Mouse (Mus musculus) telencephalon, adult 2 months (tissue): Measurements from ENCODE around the gene Mylpf.
"Not testable (repeated sequence)": the region's sequence is repeated elsewhere in the genome, so short reads cannot be mapped to it uniquely, and the experiment has no call there.

Experiments used
- DNase-seq: peaks from one replicate; pipeline ENCODE4 v3.0.0-alpha.2; 2011; ENCODE audit warnings: low read depth, low spot score

Mylpf gene

GRCm38 (mm10) chr7:127225147-127225995 is 16.7 kb downstream of the Mylpf start:
- DNase-seq = peak; percentile 33

DNA sequence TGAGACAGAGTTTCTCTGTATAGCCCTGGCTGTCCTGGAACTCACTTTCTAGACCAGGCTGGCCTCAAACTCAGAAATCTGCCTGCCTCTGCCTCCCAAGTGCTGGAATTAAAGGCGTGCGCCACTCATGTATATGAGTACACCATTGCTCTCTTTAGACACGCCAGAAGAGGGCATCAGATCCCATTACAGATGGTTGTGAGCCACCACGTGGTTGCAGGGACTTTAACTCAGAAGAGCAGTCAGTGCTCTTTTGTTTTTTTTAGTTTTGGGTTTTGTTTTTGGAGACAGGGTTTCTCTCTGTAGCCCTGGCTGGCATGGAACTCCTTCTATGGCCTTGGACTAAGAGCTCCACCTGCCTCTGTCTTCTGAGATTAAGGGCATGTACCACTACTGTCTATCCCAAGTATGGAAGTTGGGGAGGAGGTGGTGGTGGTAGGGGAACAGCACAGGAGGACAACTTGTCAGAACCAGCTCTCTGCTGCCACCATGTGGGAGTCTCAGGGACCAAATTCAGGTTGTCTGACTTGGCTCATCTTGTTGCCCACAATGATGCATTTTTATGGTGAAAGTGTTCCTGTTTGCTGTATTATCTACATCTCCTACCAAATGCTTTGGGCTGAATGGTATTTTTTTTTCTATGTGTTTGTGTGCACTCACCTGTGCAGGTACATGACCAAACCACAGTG is 20.1 kb downstream of the Mylpf start:
- peak; percentile 64 for DNase-seq

DNA sequence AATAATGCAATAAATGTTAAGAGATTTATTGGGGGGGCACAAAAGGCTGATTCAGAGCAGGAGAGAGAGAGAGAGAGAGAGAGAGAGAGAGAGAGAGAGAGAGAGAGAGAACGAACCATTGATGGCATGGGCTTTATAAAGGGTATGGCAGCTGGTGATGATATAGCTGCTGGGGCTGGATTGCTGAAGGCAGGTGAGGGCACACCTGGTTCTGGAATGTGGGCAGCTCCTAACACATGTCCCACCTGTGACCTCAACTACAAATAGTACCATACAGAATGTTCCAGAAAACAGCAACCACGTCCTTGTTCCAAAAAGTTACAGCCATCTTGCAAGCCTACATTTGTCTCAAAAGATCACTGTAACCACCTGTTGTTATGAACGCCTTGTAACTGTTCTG is 22.7 kb downstream of the Mylpf start:
- no peak for DNase-seq

DNA sequence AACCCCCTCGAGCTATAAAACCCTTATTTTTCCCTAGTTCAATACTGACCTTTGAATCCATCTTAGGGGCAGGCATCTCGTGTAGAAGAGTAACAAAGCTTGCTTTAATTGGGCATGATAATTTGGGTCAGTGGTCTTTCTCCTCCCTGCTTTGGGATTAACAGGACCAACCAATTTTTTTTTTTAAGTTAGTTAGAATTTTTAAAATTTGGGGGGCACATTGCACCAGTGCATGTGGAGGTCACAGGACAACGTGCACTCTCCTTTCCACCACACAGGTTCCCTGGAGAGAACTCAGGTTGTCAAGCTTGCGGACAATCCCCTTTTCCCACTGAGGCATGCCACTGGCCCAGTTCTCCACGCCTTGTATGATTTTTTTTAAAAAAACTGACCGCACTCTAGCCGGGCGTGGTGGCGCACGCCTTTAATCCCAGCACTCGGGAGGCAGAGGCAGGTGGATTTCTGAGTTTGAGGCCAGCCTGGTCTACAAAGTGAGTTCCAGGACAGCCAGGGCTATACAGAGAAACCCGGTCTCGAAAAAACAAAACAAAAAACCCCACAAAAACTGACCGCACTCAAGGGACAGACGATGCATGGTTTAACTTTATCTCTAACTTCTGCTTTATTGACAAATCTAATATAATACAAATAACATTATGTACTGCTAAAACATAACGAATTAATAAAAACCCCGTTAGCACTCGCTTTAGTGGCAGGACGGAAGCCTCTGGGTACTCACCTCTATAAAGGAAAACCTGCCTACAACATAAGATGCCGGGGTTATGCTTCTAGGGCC is 23.3 kb downstream of the Mylpf start:
- no peak for DNase-seq

- DNase-seq = peak; percentile 60
Measured at GRCm38 (mm10) chr7:127232622-127233367, 24.1 kb downstream of the Mylpf start, which contains the start of the genes Zfp553 and Sept1. Zfp553 (plus strand) TSS chr7:127233061. Sept1 (minus strand) TSS chr7:127233130.

DNA sequence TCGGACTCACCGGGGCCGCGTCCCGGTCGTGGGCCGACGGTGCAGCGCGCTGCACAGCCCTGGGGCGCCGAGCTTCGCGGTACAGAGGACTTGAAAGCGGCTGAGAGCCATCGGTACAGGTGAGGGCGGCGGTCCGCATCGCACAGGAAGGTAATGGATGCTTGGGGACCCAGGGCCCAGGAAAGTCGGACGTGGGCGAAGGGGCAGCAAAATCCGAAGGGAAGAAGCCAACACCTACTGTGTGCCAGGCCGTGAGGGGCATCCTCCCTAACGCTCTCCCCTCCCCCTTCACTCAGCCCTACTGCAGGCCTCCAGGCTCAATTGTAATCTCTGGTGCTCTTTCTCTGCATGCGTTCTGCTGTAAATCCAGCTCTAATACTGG is 24.7 kb downstream of the Mylpf start:
- DNase-seq = no peak

DNA sequence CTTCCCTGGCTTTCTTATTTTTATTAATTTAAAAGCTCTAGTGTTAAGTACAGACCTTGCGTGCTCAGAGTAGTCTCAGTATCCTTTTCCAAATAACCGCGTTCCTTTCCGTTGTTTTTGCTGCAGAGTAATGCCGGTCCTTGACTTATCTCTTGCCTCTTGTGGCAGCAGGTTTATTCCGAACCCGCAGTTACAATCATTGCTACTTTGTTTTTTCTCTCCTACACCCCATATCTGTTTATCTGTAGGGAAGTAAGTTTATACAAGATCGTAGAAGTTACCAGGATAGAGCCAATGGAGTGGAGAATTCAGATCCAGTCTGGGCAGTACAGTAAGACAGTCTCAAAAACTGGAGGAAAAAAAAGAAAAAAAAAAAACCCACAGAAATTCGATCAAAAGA is 25.1 kb downstream of the Mylpf start:
- DNase-seq = no peak

DNA sequence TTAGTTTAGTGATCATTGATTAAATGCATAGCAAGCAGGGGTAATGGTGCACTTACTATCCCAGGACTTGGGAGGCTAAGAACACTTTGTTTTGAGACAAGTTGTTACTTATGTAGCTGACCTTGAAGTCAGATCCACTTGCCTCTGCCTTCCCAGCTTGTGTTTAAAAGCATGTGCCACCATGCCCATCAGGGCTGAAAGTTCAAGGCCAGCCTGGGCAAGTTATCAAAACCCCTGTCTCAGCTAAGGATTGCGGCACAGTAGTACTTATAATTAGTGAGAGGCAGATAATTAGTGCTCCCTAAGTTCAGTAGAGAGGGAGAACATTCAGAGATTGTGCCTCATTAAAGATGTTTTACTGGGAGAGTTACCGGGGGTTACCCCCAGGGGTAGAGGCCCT is 26.1 kb downstream of the Mylpf start:
- no peak for DNase-seq

DNA sequence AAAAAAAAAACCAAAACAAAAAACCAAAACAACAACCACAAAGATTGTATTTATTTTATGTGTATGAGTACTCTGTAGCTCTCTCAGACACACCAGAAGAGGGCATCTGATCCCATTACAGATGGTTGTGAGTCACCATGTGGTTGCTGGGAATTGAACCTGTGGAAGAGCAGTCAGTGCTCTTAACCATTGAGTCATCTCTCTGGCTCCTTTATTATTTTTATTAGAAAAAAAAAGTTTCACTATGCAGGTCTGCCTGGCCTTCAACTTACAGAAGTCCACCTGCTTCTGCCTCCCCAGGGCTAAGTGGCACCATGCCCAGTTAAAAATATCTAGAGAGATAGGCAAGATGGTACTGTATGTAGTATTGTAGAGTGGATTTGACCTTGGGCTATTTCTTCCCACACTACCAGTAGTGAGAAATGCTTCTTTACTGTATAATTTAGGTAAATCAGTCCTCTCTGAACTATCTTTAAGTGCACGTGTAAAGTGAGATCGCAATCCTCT is 34.7 kb downstream of the Mylpf start:
- DNase-seq = no peak

- DNase-seq = peak; percentile 85
Measured at GRCm38 (mm10) chr7:127243870-127244657, 35.4 kb downstream of the Mylpf start, which contains the start of gene Zfp771. Zfp771 (plus strand) TSS chr7:127244274.

- no peak for DNase-seq
Measured at GRCm38 (mm10) chr7:127244658-127245510, 36.2 kb downstream of the Mylpf start.

DNA sequence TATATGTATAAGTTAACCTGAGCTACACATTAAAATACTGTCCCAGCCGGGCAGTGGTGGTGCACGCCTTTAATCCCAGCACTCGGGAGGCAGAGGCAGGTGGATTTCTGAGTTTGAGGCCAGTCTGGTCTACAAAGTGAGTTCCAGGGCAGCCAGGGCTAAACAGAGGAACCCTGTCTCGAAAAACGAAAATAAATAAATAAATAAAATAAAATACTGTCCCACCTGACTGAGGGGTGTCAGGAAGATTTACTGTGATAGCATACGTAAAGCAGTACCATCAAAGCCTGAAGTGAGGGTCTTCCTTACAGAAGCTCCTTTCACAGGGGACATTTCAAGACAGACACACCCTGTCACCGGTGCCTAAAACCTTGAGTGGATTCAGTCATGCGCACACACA is 41.8 kb downstream of the Mylpf start:
- not testable (repeated sequence) for DNase-seq

DNA sequence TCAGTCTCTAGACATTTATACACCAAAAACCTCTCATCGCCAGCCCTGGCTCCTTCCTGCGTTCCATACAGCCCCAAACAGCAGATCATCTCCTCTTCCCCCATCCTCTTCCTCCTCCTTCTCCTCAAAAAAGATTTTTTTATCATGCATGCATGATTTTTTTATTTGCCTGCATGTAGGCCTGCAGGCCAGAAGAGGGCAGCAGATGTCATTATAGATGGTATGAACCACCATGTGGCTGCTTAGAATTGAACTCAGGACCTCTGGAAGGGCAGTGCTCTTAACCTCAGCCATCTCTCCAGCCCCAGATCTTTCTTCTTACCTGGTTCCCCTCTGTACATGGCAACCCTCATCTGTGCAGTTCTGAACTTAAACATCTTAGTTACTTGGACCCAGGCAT is 43.7 kb downstream of the Mylpf start:
- no peak for DNase-seq

- no peak for DNase-seq
Measured at GRCm38 (mm10) chr7:127253341-127253740, 44.7 kb downstream of the Mylpf start.

DNA sequence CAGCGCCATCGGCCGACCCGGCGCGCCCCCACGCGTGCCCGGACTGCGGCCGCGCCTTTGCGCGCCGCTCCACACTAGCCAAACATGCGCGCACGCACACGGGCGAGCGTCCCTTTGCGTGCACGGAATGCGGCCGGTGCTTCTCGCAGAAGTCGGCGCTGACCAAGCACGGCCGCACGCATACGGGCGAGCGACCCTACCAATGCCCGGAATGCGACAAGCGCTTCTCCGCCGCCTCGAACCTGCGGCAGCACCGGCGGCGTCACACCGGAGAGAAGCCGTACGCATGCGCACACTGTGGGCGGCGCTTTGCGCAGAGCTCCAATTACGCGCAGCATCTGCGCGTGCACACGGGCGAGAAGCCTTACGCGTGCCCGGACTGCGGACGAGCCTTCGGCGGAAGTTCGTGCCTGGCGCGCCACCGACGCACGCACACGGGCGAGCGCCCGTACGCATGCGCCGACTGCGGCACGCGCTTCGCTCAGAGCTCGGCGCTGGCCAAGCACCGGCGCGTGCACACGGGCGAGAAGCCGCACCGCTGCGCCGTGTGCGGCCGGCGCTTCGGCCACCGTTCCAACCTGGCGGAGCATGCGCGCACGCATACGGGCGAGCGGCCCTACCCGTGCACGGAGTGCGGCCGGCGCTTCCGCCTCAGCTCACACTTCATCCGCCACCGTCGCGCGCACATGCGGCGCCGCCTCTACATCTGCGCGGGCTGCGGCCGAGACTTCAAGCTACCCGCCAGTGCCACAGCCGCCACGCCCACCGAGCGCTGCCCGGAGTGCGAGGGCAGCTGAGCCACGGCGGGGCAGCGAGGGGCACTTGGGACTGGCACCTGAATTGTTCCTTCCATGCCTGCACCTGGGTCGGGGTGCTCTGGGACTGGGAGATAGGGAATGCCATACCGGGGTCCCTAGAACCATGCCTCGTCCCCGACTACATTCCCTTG is 45.4 kb downstream of the Mylpf start:
- peak; percentile 96 for DNase-seq

DNA sequence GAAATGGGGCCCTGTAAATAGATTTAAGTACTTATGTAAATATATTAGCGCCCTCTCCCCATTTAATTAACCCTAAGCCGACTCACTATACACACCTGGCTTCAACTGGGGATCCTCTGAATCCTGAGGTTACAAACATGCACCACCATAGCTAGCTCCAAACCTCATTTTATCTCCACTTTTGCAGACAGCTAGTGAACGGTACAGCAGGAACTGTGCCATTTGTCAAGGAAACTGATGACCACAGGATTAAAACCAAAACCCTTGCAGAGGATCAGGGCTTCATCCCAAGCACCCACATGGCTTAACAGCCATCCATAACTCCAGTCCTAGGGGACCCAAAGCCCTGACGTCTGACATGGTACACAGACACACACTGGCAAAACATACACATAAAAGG is 46.3 kb downstream of the Mylpf start:
- no peak for DNase-seq

DNA sequence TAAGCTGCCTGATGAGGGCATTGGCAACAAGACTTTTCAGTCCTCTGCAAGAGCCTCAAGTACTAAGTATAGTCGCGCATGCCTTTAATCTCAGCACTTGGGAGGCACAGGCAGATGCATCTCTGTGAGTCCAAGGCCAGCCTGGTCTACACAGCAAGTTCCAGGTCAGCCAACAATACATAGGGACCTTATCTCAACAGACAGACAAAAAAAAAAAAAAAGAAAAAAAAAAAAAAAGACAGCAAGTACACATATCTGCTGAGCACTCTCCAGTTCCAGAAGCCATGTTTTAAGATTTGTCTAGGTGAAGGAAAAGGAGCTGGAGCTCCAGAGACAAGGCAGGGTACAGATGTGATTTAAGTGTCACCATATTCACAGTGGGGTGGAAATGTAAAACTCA is 47.3 kb downstream of the Mylpf start:
- no peak for DNase-seq

DNA sequence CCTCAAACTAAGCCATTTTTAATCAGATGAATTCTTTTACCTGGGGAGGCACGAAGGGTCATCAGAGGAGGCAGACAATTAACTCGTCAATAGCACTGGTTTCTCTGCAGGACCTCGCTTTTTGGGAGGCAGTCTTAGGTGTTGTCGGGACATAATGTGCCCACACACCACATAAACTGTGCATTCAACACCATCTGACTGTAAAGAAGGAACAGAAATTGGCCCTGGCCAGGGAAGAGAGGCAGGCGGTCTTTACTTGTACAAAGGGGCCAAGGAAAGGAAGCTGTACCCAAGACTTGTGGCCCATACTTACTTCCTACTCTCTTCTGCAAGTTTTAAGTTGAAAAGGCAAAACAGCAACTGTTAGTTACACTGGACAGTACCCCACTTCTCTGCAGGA is 47.8 kb downstream of the Mylpf start:
- no peak for DNase-seq
